Comparison of ENCODE assay signal across 8 mouse cellular contexts in genomic region chr9:116873033-116873975, GRCm38 (mm10).
DNase-seq lines count a peak whose midpoint lies in the region; ATAC-seq lines count a peak whose summit lies in the region.

No protein-coding gene starts in this region.

- WGBS in embryonic facial prominence, embryonic 11.5 days = 64% methylated on average over 30 of the region's 30 CpGs
- 64% methylated on average over 30 of the region's 30 CpGs for WGBS in limb, embryonic 12.5 days

- H3K9me3 ChIP-seq in embryonic facial prominence, embryonic 11.5 days (replicated peaks; ENCODE audit: control insufficient read depth, low read length) = no peaks in the 10 kb centered on the region
- peaks cover 3% of the 10 kb centered on the region; the same call in 1 of the 2 replicates for H3K9me3 ChIP-seq in limb, embryonic 12.5 days

- ATAC-seq in embryonic facial prominence, embryonic 11.5 days (replicated peaks; ENCODE audit: insufficient number of reproducible peaks, low FRiP score, low TSS enrichment, low read depth) = no peak
- ATAC-seq in limb, embryonic 12.5 days (ENCODE audit: insufficient number of reproducible peaks, insufficient read depth, low FRiP score, low TSS enrichment, low read depth) = peak; percentile 42; the same call in 1 of the 2 replicates

- DNase-seq in spleen, postnatal 10 days (ENCODE audit: low spot score in 2 of 2) = peak; percentile 9 to 41
- DNase-seq in spleen, adult 18-20 months = no peak
- peak; percentile 47 for DNase-seq in embryonic facial prominence, embryonic 11.5 days (ENCODE audit: low spot score)
- peak; percentile 68 for DNase-seq in heart, postnatal 4 days
- DNase-seq in ovary, adult 18-20 months (ENCODE audit: low spot score) = peak; percentile 51
- no peak for DNase-seq in cerebellum, adult 9-11 months
- no peak for DNase-seq in thymus, postnatal 25 days

- H3K9ac ChIP-seq in embryonic facial prominence, embryonic 11.5 days (replicated peaks; ENCODE audit: low read length) = no peak overlapping the region
- H3K9ac ChIP-seq in limb, embryonic 12.5 days (replicated peaks) = no peak overlapping the region

- no peaks in the 10 kb centered on the region for H3K36me3 ChIP-seq in embryonic facial prominence, embryonic 11.5 days (replicated peaks; ENCODE audit: control insufficient read depth, insufficient read depth, low read depth, low read length)
- H3K36me3 ChIP-seq in limb, embryonic 12.5 days = no peaks in the 10 kb centered on the region

- H3K4me3 ChIP-seq in embryonic facial prominence, embryonic 11.5 days (ENCODE audit: low read depth, low read length) = no peak overlapping the region
- no peak overlapping the region for H3K4me3 ChIP-seq in limb, embryonic 12.5 days (replicated peaks)

- no peaks in the 10 kb centered on the region; the same call in 1 of the 2 replicates for H3K4me1 ChIP-seq in embryonic facial prominence, embryonic 11.5 days (ENCODE audit: control insufficient read depth, insufficient read depth, low read length)
- H3K4me1 ChIP-seq in limb, embryonic 12.5 days (replicated peaks) = peaks cover 26% of the 10 kb centered on the region

- H3K4me2 ChIP-seq in embryonic facial prominence, embryonic 11.5 days (ENCODE audit: low read depth, low read length) = no peak overlapping the region
- H3K4me2 ChIP-seq in limb, embryonic 12.5 days = no peak overlapping the region

- peak overlapping the region; percentile 41; the same call in 1 of the 2 replicates for H3K27ac ChIP-seq in embryonic facial prominence, embryonic 11.5 days (replicated peaks; ENCODE audit: low read depth, low read length)
- peak overlapping the region; percentile 47; the same call in 1 of the 2 replicates for H3K27ac ChIP-seq in limb, embryonic 12.5 days

- H3K27me3 ChIP-seq in embryonic facial prominence, embryonic 11.5 days (ENCODE audit: control insufficient read depth, insufficient read depth, low read length) = no peaks in the 10 kb centered on the region
- H3K27me3 ChIP-seq in limb, embryonic 12.5 days = no peaks in the 10 kb centered on the region

Comparison
In these comparisons a context has a peak if more than half of its experiments do, and no peak if none do; other contexts are left out.
1. DNase-seq: peak in spleen, postnatal 10 days (2 of 2), embryonic facial prominence, embryonic 11.5 days (single experiment), heart, postnatal 4 days (single experiment) and ovary, adult 18-20 months (single experiment); none in spleen, adult 18-20 months (0 of 2), cerebellum, adult 9-11 months (single experiment) and thymus, postnatal 25 days (single experiment).